Mouse (Mus musculus) mature B cell (primary cell): ENCODE results near the gene Ifi27.
"Not testable (repeated sequence)": the region's sequence is repeated elsewhere in the genome, so short reads cannot be mapped to it uniquely, and the experiment has no call there.

Source experiments
- in situ Hi-C: fragments of 300-500 bp; cut with MboI; formaldehyde crosslinking; loops from 2 replicates; pipeline ENCODE4 v1.14.3; 2019

The Ifi27 gene

DNA sequence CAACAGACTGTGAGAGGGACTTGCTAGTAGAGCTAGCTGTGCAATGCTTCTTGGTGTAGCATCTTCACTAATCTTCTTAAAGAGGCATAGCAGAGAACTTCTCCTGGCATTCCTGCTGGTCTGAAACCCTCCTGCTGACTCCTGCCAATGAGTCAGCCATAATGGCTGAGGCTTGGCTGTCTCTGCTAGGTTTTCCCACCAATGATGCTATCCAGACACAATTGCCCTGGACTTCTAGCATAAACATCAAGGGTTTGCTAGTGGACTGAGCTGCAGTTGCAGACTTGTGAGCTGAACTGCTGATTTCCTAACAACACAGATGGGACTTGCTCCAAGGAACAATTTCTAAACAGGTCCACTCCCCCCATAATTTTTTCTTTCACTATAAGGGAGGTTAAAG lies 19.4 kb downstream of the Ifi27 start:
- in situ Hi-C loops: no loop called here

DNA sequence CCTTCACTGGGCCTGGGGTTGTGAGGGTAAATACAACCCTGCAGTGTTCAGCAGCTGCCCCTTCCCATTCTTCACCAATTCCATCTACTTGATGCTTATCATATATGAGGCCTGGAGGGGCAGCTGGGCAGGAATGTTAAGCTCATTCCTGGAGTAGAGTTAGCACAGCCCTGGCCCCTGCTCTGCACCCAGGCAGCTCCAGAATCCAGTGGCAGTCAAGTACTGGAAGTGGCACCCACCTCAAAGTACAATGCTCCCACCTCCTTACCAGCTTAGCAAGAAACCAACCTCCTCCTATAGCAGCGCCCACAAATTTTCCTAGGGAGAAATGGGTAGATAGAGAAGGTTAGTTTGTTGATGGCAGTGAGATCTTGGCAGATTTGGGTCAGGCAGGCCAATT lies 22.7 kb downstream of the Ifi27 start:
- in situ Hi-C loops: not testable (repeated sequence)

- in situ Hi-C loops: no loop called here
These were observed 23.1 kb downstream of the Ifi27 start, which contains the start of gene Ifi27l2b for GRCm38 (mm10) chr12:103457140-103457539. Gene Ifi27l2b, minus strand, starts transcription at chr12:103457223.

DNA sequence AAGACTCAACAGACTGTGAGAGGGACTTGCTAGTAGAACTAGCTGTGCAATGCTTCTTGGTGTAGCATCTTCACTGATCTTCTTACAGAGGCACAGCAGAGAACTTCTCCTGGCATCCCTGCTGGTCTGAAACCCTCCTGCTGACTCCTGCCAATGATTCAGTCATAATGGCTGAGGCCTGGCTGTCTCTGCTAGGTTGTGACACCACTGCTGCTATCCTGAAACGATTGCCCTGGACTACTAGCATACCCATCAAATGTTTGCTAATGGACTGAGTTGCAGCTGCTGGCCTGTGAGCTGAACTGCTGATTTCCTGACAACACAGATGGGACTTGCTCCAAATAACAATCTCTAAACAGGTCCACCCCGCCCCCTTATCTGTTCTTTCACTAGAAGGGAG lies 40.5 kb downstream of the Ifi27 start:
- in situ Hi-C loops: no loop called here

GRCm38 (mm10) chr12:103476779-103477389 lies 42.9 kb downstream of the Ifi27 start:
- in situ Hi-C loops: loop anchor here (25.0 kb wide), 1 partner anchor 340 kb away; no protein-coding TSS in a partner anchor

DNA sequence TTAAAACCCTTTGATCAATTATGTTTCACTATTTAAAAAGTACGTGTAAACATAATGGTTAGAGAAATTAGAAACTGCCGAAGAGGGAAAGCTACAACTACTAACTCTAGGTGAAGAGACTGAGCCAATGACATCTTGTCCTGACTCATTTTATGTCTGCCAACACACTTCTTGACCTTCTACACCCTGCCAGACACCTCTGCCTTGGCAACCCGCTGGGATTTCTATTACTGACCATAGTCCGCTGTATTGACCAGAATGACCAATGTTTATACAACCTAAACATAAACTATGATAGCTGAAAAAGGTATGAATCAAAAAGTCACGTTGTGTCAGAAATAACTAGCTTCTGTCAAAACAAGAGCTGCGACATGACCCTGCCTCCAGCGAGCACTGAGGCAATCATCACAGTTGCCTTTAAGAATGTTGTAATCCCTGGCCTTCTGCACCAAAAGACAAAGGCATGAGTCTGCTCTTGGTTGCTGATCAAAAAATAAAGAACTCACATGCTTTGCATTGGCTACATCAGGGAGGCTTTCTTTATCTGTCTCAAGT lies 43.5 kb downstream of the Ifi27 start:
- in situ Hi-C loops: loop anchor here (25.0 kb wide), 1 partner anchor 340 kb away; no protein-coding TSS in a partner anchor

- in situ Hi-C loops: loop anchor here (25.0 kb wide), 1 partner anchor 344 kb away; no protein-coding TSS in a partner anchor
These were observed 47.7 kb downstream of the Ifi27 start for GRCm38 (mm10) chr12:103481671-103482070.

DNA sequence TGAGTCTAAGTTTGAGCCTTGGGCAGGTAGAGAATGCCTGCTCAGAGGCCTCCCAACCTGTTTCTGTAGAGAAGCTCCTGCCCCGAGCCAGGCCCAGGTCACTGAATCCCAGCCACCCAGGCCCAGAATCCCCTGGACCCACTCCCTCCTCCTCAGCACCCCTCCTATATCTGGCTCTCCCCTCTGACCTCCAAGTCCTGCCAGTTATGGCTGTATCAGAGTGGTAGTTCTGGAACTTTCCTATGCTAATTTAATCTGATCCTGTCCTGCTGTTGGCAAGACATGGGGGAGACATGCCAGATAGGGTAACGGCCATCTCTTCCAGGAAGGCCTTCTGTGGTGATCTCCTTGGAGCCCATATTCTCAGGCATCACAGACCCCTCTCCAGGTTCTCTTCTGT lies 48.8 kb downstream of the Ifi27 start:
- in situ Hi-C loops: loop anchor here (25.0 kb wide), 1 partner anchor 345 kb away; no protein-coding TSS in a partner anchor

DNA sequence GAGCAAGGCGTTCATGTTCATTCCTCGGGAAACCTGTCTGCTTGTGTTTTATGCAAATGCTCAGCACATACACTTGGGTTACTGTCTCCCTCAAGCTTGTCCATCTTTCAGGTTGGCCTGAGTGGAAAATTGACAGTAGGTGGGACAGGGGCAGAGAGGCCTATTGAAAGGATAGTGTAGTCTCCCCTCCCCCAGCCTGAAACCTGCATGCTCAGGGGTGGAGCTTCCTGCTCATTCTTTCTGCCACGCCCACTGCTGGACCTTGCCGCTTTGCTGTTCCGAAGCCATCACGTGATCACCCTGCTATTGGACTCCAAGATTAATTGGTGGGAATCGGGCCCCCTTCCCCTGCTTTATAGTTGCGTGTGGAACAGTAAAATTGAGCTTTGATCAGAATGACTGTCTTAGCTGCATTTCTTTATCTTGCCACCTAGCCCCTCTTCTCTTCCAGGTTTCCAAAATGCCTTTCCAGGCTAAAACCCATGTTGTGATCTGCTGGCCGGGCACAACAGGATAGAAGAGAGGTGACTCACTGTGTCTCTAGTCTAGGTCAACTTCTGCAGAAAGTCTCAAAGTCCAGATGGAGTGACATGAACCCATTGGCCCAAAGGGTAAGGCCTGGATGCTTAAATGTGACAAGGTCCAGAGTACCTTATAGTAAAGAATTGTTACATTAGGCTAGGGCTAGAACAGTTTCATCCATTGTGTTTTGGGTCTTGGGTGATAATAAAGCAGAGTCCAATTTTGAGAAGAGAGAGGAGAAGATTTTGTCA lies 50.4 kb downstream of the Ifi27 start:
- in situ Hi-C loops: loop anchor here (25.0 kb wide), 1 partner anchor 347 kb away; no protein-coding TSS in a partner anchor

- in situ Hi-C loops: loop anchor here (25.0 kb wide), 1 partner anchor 349 kb away; no protein-coding TSS in a partner anchor
These were observed 52.7 kb downstream of the Ifi27 start for GRCm38 (mm10) chr12:103486726-103487125.

- in situ Hi-C loops: loop anchor here (25.0 kb wide), 1 partner anchor 350 kb away; no protein-coding TSS in a partner anchor
These were observed 53.3 kb downstream of the Ifi27 start for GRCm38 (mm10) chr12:103487276-103487675.

DNA sequence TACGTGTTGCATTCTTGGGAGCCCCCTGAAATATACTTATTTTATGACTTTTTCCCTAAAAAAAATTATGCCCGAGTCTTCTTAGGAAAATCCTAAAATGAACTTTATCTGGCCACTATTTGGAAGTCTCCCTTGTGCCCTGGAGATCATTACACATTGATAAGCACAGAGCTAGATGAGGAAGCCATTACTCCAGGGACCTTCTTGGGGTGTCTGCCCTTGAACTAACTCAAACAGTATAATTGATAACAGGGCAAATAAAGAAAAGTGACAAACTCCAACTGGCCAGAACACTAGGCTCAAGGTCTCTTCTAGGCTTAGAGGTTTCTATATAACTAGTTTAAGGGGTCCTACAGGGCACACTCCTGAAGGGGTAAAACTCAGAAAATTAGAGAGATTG lies 53.7 kb downstream of the Ifi27 start:
- in situ Hi-C loops: loop anchor here (25.0 kb wide), 1 partner anchor 350 kb away; no protein-coding TSS in a partner anchor
